Mouse (Mus musculus) testis, postnatal 14 days (tissue): ENCODE measurements around the gene Tex14.
A peak's percentile ranks its signal among the peaks of the same experiment; 100 is the strongest.
"Not testable (repeated sequence)": the region's sequence is repeated elsewhere in the genome, so short reads cannot be mapped to it uniquely, and the experiment has no call there.

Source experiments
- DNase-seq: peaks from one replicate; pipeline ENCODE4 v3.0.0; 2021; ENCODE audit warnings: low spot score

Gene Tex14

GRCm38 (mm10) chr11:87448476-87449199 is 43.8 kb downstream of the Tex14 start:
- peak; percentile 39 for DNase-seq

- DNase-seq = no peak
These were observed 44.3 kb downstream of the Tex14 start for GRCm38 (mm10) chr11:87449200-87449547.

GRCm38 (mm10) chr11:87449847-87450246 is 45.0 kb downstream of the Tex14 start:
- not testable (repeated sequence) for DNase-seq

GRCm38 (mm10) chr11:87452779-87453178 is 47.9 kb downstream of the Tex14 start:
- DNase-seq = not testable (repeated sequence)

- no peak for DNase-seq
These were observed 48.6 kb downstream of the Tex14 start for GRCm38 (mm10) chr11:87453216-87454034.

GRCm38 (mm10) chr11:87454035-87454690 is 49.3 kb downstream of the Tex14 start:
- no peak for DNase-seq

GRCm38 (mm10) chr11:87455573-87455972 is 50.7 kb downstream of the Tex14 start:
- DNase-seq = no peak

- DNase-seq = peak; percentile 59
These were observed 51.1 kb downstream of the Tex14 start for GRCm38 (mm10) chr11:87455984-87456383.

GRCm38 (mm10) chr11:87460566-87460965 is 55.7 kb downstream of the Tex14 start:
- DNase-seq = no peak

GRCm38 (mm10) chr11:87461780-87462460 is 57.1 kb downstream of the Tex14 start:
- peak; percentile 87 for DNase-seq

GRCm38 (mm10) chr11:87462461-87463242 is 57.8 kb downstream of the Tex14 start:
- DNase-seq = peak; percentile 60

- DNase-seq = no peak
These were observed 58.3 kb downstream of the Tex14 start for GRCm38 (mm10) chr11:87463243-87463540.

- DNase-seq = not testable (repeated sequence)
These were observed 59.0 kb downstream of the Tex14 start for GRCm38 (mm10) chr11:87463792-87464430.

GRCm38 (mm10) chr11:87465990-87466593 is 61.2 kb downstream of the Tex14 start:
- DNase-seq = no peak

- no peak for DNase-seq
These were observed 62.8 kb downstream of the Tex14 start for GRCm38 (mm10) chr11:87467491-87468277.

- no peak for DNase-seq
These were observed 63.4 kb downstream of the Tex14 start for GRCm38 (mm10) chr11:87468278-87468655.

- no peak for DNase-seq
These were observed 63.9 kb downstream of the Tex14 start for GRCm38 (mm10) chr11:87468706-87469315.

- peak; percentile 78 for DNase-seq
These were observed 66.2 kb downstream of the Tex14 start for GRCm38 (mm10) chr11:87470807-87471698.

- not testable (repeated sequence) for DNase-seq
These were observed 66.8 kb downstream of the Tex14 start for GRCm38 (mm10) chr11:87471699-87471997.
